Mouse (Mus musculus): Measurements from ENCODE around the gene Crb2. TPM values are rescaled to one million over a fixed set of nuclear protein-coding genes. Genes with fewer than 3 reads are reported as not detected.

Crb2 gene
- 1.7 and 2.4 TPM in 2 replicates for polyA plus RNA-seq (2012; rRNA removed)

DNA sequence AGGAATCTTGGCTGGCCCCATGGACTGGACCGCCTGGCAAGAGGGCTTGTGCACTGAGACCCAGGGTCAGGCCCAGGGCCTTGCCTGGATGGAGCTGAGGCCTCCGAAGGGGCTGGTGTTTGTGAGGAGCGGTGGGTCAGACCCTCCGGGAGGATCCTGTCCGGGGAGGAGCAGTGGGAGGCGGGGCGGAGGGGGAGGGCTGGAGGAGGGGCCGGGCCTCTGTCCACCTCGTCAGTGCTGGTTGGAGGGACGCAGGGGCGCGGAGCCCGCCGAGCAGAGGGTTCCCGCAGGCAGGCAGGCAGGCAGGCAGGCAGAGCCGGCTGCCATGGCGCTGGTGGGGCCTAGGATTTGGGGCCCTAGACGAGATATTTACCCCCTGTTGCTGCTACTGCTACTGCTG lies at the start of gene Crb2:
Gene Crb2 (plus strand): TSS at position 234 of the 400 bp plus-strand sequence.
- Histone ChIP-seq H3K4me1 (ENCODE audit: control insufficient read depth, insufficient read depth, low read length) (peaks cover 5% of the 10 kb centered on the region; the same call in 1 of the 2 replicates), H3K4me3 (replicated peaks; ENCODE audit: extremely low read depth, low read depth, low read length) (no peak within 1 kb of the TSS)
- no peak for DNase-seq
- 25% methylated on average over 18 of the region's 18 CpGs for WGBS
- TF ChIP-seq CTCF (IDR thresholded peaks at IDR 0.05; ENCODE audit: insufficient read depth, low read length) (no peak), POLR2A (IDR thresholded peaks at IDR 0.05; ENCODE audit: borderline replicate concordance, extremely low read depth, low read depth, low read length) (no peak)

DNA sequence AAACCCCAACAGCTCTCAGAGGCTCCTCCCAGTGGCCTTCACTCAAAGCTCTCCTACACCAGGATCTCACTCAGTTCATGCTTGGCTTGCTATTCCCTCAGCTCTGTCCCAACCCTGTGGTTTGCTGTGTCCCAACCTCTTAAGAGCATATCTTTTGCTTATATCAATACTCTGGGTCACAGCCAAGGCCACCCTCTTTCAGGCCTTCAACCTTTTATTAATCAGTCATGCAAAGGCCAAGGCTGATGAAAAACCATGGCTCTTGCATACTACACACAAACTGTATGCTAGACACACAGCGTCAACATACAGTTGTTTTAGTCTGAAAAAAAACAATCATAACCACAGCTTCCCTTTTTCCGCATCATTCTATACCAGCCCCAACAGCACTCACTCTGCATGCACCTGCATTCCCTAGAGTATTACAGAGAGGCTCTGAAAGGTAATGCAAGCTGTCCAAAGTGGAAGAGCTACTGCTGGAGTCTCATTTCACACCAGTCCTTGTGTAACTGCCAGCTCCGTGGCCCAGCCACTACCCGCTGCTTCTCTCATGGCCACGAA lies 44.7 kb upstream of the Crb2 start:
- 81% methylated on average over 5 of the region's 5 CpGs for WGBS
- Histone ChIP-seq H3K4me1 (ENCODE audit: control insufficient read depth, insufficient read depth, low read length) (peaks cover 7% of the 10 kb centered on the region), H3K4me3 (replicated peaks; ENCODE audit: extremely low read depth, low read depth, low read length) (no peak overlapping the region)
- DNase-seq, result peak; percentile 11
- TF ChIP-seq POLR2A (IDR thresholded peaks at IDR 0.05; ENCODE audit: borderline replicate concordance, extremely low read depth, low read depth, low read length), result no peak
- no peak for TF ChIP-seq CTCF (IDR thresholded peaks at IDR 0.05; ENCODE audit: insufficient read depth, low read length)

DNA sequence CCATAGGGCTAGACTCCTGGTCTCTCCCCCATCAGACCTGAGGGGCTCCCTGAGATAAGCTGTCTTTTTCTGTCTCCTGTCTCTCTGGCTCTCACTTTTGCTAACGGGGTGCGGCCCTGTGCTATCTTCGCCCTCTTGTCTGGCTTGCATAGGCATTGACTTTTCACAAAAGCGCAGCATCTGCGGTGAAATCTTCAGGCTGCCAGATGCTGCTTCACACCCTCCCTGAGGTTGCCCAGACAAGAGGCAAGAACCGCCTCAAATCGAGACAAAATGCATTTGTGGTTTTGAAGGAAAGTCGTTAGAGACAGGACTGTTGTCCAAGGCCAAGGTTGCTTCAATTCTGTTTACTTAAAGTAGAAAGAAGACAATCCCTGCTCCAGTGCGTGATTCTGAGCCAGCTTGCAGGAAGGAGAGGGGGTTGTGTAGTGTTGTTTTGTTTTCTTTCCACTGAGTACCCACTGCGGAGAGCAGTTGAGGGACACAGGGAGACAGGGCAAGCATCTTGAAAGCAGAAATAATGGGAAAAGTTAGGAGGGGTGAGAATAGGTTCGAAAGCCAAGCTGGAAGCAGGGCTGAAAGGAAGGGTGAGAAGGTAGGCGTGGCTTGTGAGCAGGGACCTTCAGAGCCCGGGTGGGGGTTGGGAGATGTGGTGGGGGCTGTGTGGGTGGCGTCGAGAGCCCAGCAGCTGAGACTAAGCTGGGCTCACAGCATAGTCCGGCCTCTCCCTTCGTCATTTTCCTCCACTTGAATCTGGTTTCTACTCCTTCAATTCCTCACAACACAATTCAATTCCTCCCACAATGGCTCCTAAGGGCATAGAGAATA lies 40.9 kb upstream of the Crb2 start:
- no peak for DNase-seq
- WGBS, result 17% methylated on average over 17 of the region's 17 CpGs
- peaks cover 7% of the 10 kb centered on the region for H3K4me1 ChIP-seq (ENCODE audit: control insufficient read depth, insufficient read depth, low read length)
- no peak overlapping the region for H3K4me3 ChIP-seq (replicated peaks; ENCODE audit: extremely low read depth, low read depth, low read length)
- TF ChIP-seq POLR2A (IDR thresholded peaks at IDR 0.05; ENCODE audit: borderline replicate concordance, extremely low read depth, low read depth, low read length), result no peak
- TF ChIP-seq CTCF (IDR thresholded peaks at IDR 0.05; ENCODE audit: insufficient read depth, low read length), result no peak

DNA sequence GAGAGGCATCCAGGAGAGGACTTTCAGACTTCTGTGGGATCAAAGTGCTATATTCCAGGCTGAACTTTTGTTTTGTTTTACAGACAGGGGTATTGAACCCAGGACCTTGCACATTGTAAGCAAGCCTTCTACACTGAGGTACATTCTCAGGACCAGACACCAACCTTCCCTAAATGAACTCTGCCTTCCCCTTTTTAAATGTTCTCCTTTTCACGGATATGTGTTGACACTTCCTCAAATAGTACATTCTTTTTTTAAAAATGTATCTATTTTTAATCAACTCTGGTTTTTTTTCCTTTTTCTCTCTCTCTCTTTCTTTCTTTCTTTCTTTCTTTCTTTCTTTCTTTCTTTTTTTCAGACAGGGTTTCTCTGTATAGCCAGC lies 40.3 kb upstream of the Crb2 start:
- DNase-seq, result no peak
- WGBS, result 28% methylated on average over 1 of the region's 1 CpGs
- Histone ChIP-seq H3K4me1 (ENCODE audit: control insufficient read depth, insufficient read depth, low read length) (peaks cover 7% of the 10 kb centered on the region), H3K4me3 (replicated peaks; ENCODE audit: extremely low read depth, low read depth, low read length) (no peak overlapping the region)
- no peak for TF ChIP-seq CTCF (IDR thresholded peaks at IDR 0.05; ENCODE audit: insufficient read depth, low read length)
- no peak for TF ChIP-seq POLR2A (IDR thresholded peaks at IDR 0.05; ENCODE audit: borderline replicate concordance, extremely low read depth, low read depth, low read length)

DNA sequence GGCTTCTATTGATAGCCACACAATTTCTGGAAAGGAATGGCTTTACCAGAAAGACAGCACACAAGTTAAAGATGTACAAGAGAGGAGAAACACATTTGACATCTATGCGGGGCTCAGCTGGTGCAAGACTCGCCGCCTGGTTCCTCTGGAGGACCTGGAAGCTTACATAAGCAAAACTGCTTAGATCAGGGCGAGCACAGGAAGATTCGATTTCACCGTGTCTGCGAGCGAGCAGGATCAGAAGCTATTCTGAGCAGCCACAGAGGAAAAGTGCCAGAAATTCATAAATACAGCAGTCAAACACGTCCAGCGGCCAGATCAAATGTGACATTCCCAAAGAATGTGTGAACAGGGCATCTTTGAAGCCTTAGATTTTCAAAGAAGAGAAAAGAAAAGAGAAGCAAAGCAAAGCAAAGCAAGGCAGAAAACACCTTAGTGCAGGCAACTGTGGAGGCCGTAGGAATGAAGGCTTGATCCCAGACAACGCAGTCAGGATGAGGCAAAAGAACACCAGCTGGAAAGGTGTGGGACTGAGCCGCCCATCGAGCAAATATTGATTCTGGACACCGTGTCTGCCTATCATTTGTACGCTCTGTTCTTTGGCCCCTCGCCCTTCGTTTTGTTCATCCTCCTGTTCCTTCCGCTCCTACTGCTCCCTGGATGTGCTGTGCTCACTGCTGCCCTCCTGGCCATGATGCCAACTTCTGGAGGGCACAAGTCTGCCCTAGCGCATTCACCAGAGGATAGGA lies 34.1 kb upstream of the Crb2 start:
- DNase-seq, result no peak
- 47% methylated on average over 20 of the region's 20 CpGs for WGBS
- no peaks in the 10 kb centered on the region for H3K4me1 ChIP-seq (ENCODE audit: control insufficient read depth, insufficient read depth, low read length)
- H3K4me3 ChIP-seq (replicated peaks; ENCODE audit: extremely low read depth, low read depth, low read length), result no peak overlapping the region
- TF ChIP-seq CTCF (IDR thresholded peaks at IDR 0.05; ENCODE audit: insufficient read depth, low read length) (no peak), POLR2A (IDR thresholded peaks at IDR 0.05; ENCODE audit: borderline replicate concordance, extremely low read depth, low read depth, low read length) (no peak)

DNA sequence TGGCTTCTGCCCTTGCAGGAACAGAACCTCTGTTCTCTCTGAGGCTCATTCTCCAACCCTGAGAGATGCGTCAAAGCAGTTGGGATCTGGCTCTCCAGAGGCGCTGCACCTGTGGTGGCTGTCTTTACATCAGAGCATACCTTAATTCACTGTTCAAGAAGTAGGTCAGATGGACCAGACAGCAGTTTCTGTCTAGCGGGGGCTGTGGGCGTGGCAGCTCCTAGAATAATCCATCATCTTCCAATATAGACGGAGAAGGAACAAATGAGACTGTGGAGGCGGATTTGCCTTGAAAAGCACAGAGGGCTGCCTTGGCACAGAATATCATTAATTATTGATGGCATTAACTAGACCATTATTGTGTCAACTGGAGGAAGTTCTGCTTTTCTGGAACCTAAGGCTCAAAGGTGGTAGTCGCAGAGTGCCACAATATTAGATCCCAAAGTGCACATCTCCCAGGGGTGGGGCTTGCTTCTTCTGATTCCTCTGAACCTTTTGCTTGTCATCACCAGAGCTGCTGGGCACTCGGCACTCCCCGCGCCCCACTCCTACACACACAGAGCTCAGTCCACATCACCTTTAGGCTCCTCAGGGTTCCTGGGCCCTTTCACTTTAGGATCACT lies 31.2 kb upstream of the Crb2 start:
- WGBS, result 86% methylated on average over 10 of the region's 10 CpGs
- no peak overlapping the region for H3K4me3 ChIP-seq (replicated peaks; ENCODE audit: extremely low read depth, low read depth, low read length)
- TF ChIP-seq POLR2A (IDR thresholded peaks at IDR 0.05; ENCODE audit: borderline replicate concordance, extremely low read depth, low read depth, low read length) (no peak), CTCF (IDR thresholded peaks at IDR 0.05; ENCODE audit: insufficient read depth, low read length) (no peak)
- no peaks in the 10 kb centered on the region; the same call in 1 of the 2 replicates for H3K4me1 ChIP-seq (ENCODE audit: control insufficient read depth, insufficient read depth, low read length)
- DNase-seq, result no peak

DNA sequence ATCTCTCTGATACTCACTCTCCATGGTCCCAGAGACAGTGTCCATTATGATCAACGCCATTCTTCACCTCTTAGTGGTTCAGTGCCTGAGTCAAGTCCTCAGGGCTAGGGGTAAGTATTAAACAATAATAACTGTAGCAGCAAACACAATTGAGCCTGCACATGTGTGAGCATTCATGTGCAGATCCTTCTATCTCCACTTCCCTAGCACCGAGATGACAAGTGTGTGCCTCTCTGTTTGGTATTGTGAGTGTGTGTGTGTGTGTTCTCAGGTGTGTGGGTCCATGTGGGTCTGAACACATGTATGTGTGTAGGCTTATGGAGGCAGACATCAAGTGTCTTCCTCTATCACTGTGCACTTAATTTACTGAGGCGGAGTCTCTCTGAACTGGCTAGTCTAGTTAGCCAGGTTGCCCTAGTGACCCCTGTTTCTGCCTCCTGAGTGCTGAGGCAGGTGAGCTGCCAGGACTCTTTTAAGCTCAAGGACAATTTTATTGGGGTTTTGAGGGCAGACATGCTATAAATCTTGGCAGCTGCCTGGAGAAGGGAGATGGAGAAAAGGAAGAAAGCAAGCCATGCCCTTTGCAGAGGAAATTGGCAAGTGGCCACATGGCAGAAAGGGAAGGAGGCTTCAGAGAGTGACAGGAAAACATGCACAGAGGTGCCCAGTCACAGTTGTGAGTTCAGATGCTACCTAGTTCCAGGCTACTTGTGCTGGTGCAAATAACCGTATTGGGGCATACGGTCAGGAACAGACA lies 29.6 kb upstream of the Crb2 start:
- DNase-seq, result no peak
- 87% methylated on average over 5 of the region's 5 CpGs for WGBS
- Histone ChIP-seq H3K4me3 (replicated peaks; ENCODE audit: extremely low read depth, low read depth, low read length) (no peak overlapping the region), H3K4me1 (ENCODE audit: control insufficient read depth, insufficient read depth, low read length) (no peaks in the 10 kb centered on the region; the same call in 1 of the 2 replicates)
- TF ChIP-seq CTCF (IDR thresholded peaks at IDR 0.05; ENCODE audit: insufficient read depth, low read length) (no peak), POLR2A (IDR thresholded peaks at IDR 0.05; ENCODE audit: borderline replicate concordance, extremely low read depth, low read depth, low read length) (no peak)

DNA sequence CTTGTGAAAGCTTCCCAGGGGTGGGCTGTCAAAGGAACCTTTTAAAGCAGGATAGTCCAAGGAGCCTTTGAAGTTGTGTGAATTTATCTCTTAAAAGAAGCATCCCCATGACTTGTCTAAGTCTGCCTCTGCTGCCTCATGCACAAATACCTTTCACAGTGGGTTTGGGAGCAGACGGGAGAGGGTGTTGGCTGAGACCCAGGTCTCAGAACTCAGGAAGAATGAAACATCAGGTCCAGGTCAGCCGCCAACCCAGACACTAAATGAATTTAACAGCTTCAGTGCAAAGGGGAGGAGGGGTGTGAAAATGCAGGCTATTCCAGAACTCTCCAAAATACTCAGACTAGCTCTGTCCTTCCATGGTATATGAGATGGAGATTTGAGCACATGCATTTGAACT lies 28.1 kb upstream of the Crb2 start:
- no peak for DNase-seq
- H3K4me3 ChIP-seq (replicated peaks; ENCODE audit: extremely low read depth, low read depth, low read length), result no peak overlapping the region
- no peaks in the 10 kb centered on the region; the same call in 1 of the 2 replicates for H3K4me1 ChIP-seq (ENCODE audit: control insufficient read depth, insufficient read depth, low read length)
- TF ChIP-seq CTCF (IDR thresholded peaks at IDR 0.05; ENCODE audit: insufficient read depth, low read length) (no peak), POLR2A (IDR thresholded peaks at IDR 0.05; ENCODE audit: borderline replicate concordance, extremely low read depth, low read depth, low read length) (no peak)
- 65% methylated on average over 2 of the region's 2 CpGs for WGBS

All from lung, adult 2 months (tissue).